Mouse (Mus musculus): ENCODE data around the gene Golph3l. TPM values are rescaled to one million over a fixed set of nuclear protein-coding genes. Genes with fewer than 3 reads are reported as not detected.
"Not testable (repeated sequence)": the region's sequence is repeated elsewhere in the genome, so short reads cannot be mapped to it uniquely, and the experiment has no call there.

The Golph3l gene
- total RNA-seq, 2 experiments from 2014 or later: 41.0 to 48.4 TPM

DNA sequence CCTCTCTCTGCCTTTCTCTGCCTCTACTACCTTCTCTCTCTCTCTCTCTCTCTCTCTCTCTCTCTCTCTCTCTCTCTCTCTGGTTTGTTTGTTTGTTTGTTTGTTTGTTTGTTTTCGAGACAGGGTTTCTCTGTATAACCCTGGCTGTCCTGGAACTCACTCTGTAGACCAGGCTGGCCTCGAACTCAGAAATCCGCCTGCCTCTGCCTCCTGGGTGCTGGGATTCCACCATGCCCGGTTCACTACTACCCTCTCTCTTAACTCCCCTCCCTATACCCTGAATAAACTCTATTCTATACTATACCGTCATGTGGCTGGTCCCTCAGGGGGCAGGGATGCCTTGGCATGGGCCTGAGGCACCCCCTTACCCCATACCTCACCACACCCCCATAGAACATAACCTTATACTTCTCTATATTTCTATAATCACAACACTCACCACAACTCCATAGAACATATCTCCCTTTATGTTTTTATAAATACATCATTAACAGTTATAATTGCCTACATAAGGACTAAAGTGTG lies 35.3 kb downstream of the Golph3l start:
- ATAC-seq (replicated peaks; ENCODE audit: poor library complexity, severe bottlenecking): not testable (repeated sequence)

- ATAC-seq (replicated peaks; ENCODE audit: poor library complexity, severe bottlenecking): peak; percentile 94
Measured at GRCm38 (mm10) chr3:95624628-95625503, 36.1 kb downstream of the Golph3l start, which contains the start of gene Ensa. Ensa (plus strand) TSS chr3:95624993.

- ATAC-seq (replicated peaks; ENCODE audit: poor library complexity, severe bottlenecking): no peak
Measured at GRCm38 (mm10) chr3:95627763-95628162, 39.0 kb downstream of the Golph3l start.

DNA sequence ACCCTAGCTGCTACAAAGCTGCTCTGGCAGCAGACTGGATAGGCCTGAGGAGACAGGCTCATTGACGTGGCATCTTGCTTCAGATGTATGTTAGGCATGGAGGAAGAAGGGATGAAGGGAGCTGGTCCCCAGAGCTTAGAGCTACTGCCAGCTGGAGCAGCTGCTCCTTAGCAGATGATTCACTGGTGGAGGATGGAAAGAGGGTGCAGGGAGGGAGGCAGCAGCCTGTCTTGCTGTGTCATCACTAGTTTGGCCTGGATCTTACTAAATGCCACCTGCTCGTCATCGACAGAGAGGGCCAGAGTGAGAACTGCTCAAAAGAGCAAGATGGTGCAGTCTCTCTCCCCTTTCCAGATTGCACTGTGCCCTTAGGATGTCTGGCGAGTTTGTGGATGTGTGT lies 41.0 kb downstream of the Golph3l start:
- ATAC-seq (replicated peaks; ENCODE audit: poor library complexity, severe bottlenecking): no peak

GRCm38 (mm10) chr3:95630856-95631255 lies 42.1 kb downstream of the Golph3l start:
- no peak for ATAC-seq (replicated peaks; ENCODE audit: poor library complexity, severe bottlenecking)

GRCm38 (mm10) chr3:95631304-95631703 lies 42.6 kb downstream of the Golph3l start:
- ATAC-seq (replicated peaks; ENCODE audit: poor library complexity, severe bottlenecking): no peak

DNA sequence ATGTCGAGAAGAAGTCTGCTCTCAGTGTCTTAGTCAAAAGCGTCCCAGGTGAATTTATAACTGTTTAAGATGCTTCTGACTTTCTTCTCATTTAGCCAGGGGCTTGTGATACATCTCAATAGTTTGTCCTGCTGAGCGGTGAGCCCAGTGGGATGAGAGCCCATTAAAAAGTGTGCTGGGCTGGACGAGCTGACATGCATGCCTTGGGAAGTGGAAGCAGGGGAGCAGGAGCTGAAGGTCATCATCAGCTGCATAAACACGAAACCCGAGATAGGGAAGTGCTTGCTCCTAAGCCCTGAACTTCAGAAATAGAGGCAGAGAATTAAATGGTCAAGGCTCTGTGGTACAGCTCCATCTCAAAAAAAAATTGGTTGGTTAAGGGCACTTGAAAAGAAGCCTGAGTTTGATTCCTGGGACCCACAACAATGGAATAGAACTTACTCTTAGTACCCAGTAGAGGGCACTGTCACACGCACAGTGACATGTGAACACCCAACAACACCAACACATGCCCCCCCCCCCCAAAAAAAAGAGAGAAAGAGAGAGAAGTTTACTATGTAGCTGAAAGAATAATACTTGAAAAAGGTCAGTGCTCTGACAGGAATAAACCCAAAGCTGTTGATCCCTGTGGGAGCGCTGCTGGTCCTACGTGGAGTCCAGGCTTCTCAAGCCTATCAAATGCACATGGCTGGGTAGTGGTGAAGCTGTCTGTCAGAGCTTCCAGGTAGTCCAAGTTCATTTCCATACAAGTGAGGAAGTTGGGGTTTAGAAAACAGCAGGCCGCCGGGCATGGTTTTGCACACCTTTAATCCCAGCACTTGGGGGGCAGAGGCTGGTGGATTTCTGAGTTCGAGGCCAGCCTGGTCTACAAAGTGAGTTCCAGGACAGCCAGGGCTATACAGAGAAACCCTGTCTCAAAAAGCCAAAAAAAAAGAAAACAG lies 44.2 kb downstream of the Golph3l start:
- peak; percentile 52 for ATAC-seq (replicated peaks; ENCODE audit: poor library complexity, severe bottlenecking)

DNA sequence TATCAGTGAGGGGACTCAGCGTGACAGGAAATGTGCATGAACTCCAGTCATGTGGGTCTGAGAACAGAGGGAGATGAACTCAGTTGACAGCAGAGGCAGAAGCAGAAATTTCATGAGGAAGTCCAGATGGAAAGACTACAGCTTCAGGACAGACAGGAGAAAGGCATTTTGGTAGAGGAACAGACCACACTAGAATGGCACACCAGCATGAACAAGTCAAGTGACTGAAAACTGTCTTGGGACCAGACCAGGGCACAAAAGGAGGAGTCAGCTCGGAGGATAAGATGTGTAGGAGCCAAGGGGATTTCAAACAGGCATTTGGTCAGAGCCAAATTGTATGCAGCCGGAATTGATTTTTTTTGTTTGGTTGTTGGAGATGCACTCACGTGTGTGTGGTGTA lies 46.9 kb downstream of the Golph3l start:
- no peak for ATAC-seq (replicated peaks; ENCODE audit: poor library complexity, severe bottlenecking)

GRCm38 (mm10) chr3:95636072-95636471 lies 47.3 kb downstream of the Golph3l start:
- no peak for ATAC-seq (replicated peaks; ENCODE audit: poor library complexity, severe bottlenecking)

- ATAC-seq (replicated peaks; ENCODE audit: poor library complexity, severe bottlenecking): no peak
Measured at GRCm38 (mm10) chr3:95639694-95640093, 51.0 kb downstream of the Golph3l start.

GRCm38 (mm10) chr3:95643097-95643496 lies 54.4 kb downstream of the Golph3l start:
- ATAC-seq (replicated peaks; ENCODE audit: poor library complexity, severe bottlenecking): no peak

DNA sequence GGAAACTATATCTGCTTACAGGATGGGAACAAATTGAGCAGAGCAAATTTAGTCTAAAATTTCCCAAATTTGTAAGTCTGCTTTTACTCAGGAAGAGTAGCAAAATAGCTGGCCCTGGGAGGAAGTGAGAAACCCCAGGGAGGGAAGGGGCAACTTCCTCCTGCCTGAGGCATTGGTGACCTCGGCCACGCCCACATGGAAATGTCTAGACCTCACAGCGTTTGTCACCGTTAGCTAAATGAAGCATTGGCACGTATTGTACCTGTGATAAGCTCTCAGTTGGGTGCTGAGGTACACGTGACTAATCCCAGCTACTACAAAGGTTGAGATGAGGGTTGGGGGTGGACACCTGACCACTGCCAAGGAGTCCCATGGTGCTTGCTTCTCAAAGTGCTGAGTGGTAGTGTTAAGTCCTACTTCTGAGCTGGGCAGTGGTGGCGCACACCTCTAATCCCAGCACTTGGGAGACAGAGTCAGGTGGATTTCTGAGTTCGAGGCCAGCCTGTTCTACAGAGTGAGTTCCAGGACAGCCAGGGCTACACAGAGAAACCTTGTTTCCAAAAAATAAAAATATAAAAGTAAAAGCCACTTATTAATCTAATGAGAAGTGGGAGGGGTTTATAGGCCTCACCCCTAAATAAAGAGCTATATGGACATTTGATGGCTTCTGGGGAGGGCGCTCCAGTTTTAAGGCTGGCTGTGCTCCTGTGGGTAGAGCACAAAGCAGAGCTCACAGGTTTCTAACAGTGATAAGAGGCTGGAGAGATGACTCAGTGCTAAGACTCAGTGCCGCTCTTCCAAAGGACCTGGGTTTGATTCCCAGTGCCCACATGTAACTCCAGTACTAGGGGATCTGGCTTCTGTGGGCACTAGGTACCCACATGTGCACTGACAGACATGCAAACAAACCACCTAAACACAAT lies 56.8 kb downstream of the Golph3l start:
- ATAC-seq (replicated peaks; ENCODE audit: poor library complexity, severe bottlenecking): peak; percentile 99

DNA sequence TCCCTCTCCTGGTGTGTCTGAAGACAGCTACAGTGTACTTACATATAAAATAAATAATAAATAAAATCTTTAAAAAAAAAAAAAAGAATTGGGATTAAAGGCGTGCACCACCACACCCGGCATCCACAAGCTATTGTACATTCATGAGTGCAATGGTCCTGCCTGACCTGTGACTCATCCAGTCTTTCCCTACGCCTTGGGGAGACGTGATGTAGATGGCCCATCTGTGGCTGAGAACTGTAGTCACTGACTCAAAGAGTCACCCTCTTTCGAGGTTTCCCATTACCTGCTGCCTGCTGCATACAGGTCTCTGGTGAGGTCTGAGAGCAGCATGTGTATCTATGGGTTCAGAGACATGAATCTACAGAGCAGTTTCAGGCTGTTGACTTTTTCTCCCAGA lies 59.3 kb downstream of the Golph3l start:
- no peak for ATAC-seq (replicated peaks; ENCODE audit: poor library complexity, severe bottlenecking)

GRCm38 (mm10) chr3:95650276-95651032 lies 61.7 kb downstream of the Golph3l start:
- peak; percentile 55 for ATAC-seq (replicated peaks; ENCODE audit: poor library complexity, severe bottlenecking)

GRCm38 (mm10) chr3:95651033-95651373 lies 62.3 kb downstream of the Golph3l start:
- peak; percentile 12 for ATAC-seq (replicated peaks; ENCODE audit: poor library complexity, severe bottlenecking)

GRCm38 (mm10) chr3:95651391-95652203 lies 62.9 kb downstream of the Golph3l start:
- ATAC-seq (replicated peaks; ENCODE audit: poor library complexity, severe bottlenecking): peak; percentile 28

GRCm38 (mm10) chr3:95652204-95652811 lies 63.6 kb downstream of the Golph3l start:
- ATAC-seq (replicated peaks; ENCODE audit: poor library complexity, severe bottlenecking): peak; percentile 31

- no peak for ATAC-seq (replicated peaks; ENCODE audit: poor library complexity, severe bottlenecking)
Measured at GRCm38 (mm10) chr3:95652871-95653270, 64.1 kb downstream of the Golph3l start.

Data from granulocyte monocyte progenitor cell, adult 5-6 weeks (primary cell).